Mouse (Mus musculus) c-Kit-positive CD71-positive TER-119-negative erythroid progenitor cells, embryonic 14.5 days (primary cell): ENCODE measurements around the gene Arhgef26.

Experiments used
- DNase-seq: peaks from one replicate; pipeline ENCODE4 v3.0.0-alpha.2; 2013; ENCODE audit warnings: low read depth

The Arhgef26 gene

GRCm38 (mm10) chr3:62449871-62450496, 111.8 kb downstream of the Arhgef26 start:
- DNase-seq, result no peak

- no peak for DNase-seq
Observed at GRCm38 (mm10) chr3:62452961-62453360, 114.8 kb downstream of the Arhgef26 start.

- no peak for DNase-seq
Observed at GRCm38 (mm10) chr3:62454096-62454495, 116.0 kb downstream of the Arhgef26 start.

GRCm38 (mm10) chr3:62455854-62456253, 117.7 kb downstream of the Arhgef26 start:
- DNase-seq, result no peak

- peak; percentile 13 for DNase-seq
Observed at GRCm38 (mm10) chr3:62458284-62459013, 120.3 kb downstream of the Arhgef26 start.

DNA sequence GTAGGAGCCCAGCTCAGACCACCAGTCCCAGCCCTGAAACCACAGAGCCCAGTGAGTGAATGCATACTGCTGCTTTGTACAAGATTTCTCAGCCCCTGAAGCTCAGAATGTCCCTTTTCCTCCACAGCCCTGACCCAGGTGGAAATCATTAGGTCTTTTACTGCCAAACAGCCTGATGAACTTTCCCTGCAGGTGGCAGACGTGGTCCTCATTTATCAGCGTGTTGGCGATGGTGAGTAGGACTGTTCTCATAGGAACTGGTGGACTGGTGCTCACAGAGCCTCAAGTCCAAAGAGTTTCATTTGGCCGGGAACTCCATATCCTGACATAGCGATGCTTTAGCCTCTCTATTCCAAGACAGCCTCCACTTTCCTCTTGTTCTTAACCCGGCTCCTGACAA, 121.3 kb downstream of the Arhgef26 start:
- no peak for DNase-seq

- DNase-seq, result no peak
Observed at GRCm38 (mm10) chr3:62464276-62464675, 126.1 kb downstream of the Arhgef26 start.

DNA sequence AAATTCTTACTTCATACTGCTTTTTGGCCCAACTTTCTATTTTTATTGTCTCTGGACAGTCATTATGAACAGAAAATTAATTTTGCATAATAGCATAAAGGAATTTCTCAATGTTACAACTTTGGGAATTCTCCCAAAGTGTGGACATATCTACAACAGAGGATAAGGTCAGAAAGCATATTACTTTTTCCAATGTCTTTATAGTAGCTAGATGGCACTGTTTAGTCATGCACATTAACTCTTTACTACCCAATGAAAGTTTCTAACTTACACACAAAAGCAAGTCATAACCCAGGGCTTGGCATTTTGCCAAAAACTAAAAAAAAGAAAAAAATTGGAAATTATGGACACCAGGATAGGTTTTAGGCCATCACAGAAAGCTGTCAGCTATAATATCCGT, 132.0 kb downstream of the Arhgef26 start:
- DNase-seq, result no peak

DNA sequence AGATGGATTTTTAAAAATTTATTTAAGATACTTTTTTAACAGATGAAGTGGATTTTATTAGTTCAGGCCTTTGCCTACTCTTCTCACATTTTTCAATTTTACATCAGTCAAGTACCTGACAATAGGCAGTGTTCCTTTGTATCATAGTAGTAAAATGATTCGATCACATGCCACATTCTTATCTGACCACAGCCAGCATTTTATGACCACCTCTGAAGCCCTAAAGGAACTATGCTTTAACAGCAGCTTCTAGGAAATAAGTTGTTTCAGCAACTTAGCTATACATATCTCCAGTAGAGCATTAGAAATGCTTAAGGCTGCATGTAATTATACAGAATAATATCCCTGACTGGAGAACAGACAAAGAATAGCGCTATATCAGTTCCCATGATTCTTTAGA, 146.2 kb downstream of the Arhgef26 start:
- DNase-seq, result no peak

GRCm38 (mm10) chr3:62492568-62492967, 154.4 kb downstream of the Arhgef26 start:
- DNase-seq, result no peak

DNA sequence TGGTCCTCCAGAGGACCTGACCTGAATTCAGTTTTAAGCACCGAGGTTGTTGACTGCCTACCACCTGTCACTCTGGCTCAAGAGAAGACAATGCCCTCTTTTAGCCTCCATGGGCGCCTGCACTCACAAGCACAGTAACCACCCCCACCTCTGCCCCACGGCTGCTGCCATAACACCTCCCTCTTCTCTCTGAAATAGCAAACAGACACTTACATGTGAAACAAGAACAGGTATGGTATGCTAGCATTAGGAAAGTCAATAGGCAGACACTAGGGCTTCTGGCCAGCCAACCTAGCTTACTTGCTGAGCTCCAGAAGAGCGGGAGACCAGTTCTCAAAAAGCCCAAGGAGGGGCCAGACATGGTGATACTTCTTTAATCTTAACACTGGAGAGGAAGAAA, 161.2 kb downstream of the Arhgef26 start:
- DNase-seq, result no peak

- no peak for DNase-seq
Observed at GRCm38 (mm10) chr3:62505166-62505900, 167.2 kb downstream of the Arhgef26 start.

DNA sequence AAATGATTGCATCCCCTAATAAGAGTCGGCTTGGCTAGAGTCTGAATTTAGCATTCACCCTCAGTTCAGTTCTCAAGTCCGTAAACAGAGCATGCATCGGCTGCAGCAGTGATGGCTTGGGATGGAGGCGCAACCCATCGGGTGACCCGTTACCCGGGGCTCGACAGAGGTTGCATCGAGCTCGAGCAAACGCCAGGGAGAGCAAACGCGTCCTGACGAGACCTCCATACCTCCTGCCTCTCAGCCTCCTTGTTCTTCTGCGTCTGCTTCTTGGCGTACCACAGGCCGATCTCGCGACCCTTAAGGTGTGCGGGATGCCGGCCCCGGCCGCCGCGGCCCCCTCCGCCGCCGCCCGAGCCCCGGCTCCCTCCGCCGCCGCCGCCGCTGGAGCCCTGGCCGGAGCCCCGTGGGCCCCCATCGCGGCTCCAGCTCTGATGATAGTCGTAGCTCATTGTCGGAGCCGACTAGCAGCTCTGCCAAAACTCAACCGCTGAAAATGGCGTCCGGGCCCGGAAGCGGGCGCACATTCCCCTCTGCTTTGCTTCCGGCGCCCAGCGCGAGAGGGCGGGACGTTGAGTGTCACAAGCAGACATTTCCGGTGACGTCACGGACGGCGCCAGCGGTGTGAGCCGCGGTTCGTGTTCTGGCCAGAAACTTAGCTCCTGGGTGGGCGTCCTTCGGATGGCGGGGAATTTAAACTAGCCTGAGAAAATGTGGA, 168.5 kb downstream of the Arhgef26 start, which contains the start of gene Dhx36:
Dhx36 (minus strand) TSS at position 517 of the 718 bp plus-strand sequence.
- peak; percentile 86 for DNase-seq

GRCm38 (mm10) chr3:62507206-62507647, 169.1 kb downstream of the Arhgef26 start:
- no peak for DNase-seq
